In the genomic region with DNA sequence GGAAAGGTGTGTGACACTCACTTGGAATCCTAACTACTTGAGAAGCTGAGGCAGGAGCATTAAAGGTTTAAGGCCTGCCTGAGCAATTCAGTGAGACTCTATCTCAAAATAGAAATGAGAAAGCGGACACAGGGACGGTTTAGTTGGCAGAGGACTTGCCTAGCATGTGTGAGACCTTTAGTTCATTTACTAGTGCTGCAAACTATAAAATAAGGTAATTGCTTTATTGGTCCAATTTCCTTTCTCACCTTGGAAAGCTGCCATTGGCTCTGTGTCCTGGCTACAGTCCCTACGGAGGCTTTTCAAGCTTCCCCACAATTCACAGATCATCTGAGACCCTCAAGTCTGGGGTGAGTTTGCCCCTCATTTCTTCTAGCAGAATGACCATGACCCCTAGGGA, we compare ENCODE assay signal across 16 mouse cellular contexts.
A peak's percentile ranks its signal among the peaks of the same experiment; 100 is the strongest.
DNase-seq lines count a peak whose midpoint lies in the region; ATAC-seq and TF ChIP-seq lines count a peak whose summit lies in the region.
"Had no signal": no experiment of that assay in that cellular context is flagged by ENCODE, and none has a peak within 500 bp of the region (broad histone marks: within the 10 kb centered on the region; RNA-seq: fewer than 3 reads in every experiment).

No protein-coding gene starts in this region.

- H3K27ac ChIP-seq in forebrain, postnatal 0 days (ENCODE audit: low read depth, low read length) = no peak overlapping the region
- H3K27ac ChIP-seq in forebrain, embryonic 16.5 days (ENCODE audit: low read length) = no peak overlapping the region
- peak overlapping the region; percentile 86 for H3K27ac ChIP-seq in lung, embryonic 14.5 days (ENCODE audit: low read depth)
- H3K27ac ChIP-seq in limb, embryonic 15.5 days = peak overlapping the region; percentile 48; the same call in 1 of the 2 replicates
- H3K27ac ChIP-seq: heart, embryonic 15.5 days; hindbrain, embryonic 10.5 days; midbrain, embryonic 12.5 days had no signal

- no peak for TF ChIP-seq POLR2A in brain, embryonic 14.5 days (IDR thresholded peaks at IDR 0.05; ENCODE audit: borderline replicate concordance, extremely low read depth, insufficient read depth, insufficient read length, poor library complexity, severe bottlenecking)

- no peak overlapping the region for H3K4me3 ChIP-seq in forebrain, postnatal 0 days (ENCODE audit: low read depth, low read length)
- H3K4me3 ChIP-seq in forebrain, embryonic 16.5 days (replicated peaks; ENCODE audit: low read length) = no peak overlapping the region
- H3K4me3 ChIP-seq in lung, embryonic 14.5 days (ENCODE audit: low read depth, low read length) = no peak overlapping the region
- H3K4me3 ChIP-seq in limb, embryonic 15.5 days = no peak overlapping the region
- H3K4me3 ChIP-seq: erythroblast, embryonic 14.5 days; heart, embryonic 15.5 days; hindbrain, embryonic 10.5 days; midbrain, embryonic 12.5 days had no signal

- no peaks in the 10 kb centered on the region for H3K9me3 ChIP-seq in forebrain, postnatal 0 days (ENCODE audit: low read length)
- no peaks in the 10 kb centered on the region for H3K9me3 ChIP-seq in forebrain, embryonic 16.5 days (ENCODE audit: control insufficient read depth, low read length)
- H3K9me3 ChIP-seq in lung, embryonic 14.5 days (ENCODE audit: low read depth, low read length) = no peaks in the 10 kb centered on the region
- no peaks in the 10 kb centered on the region for H3K9me3 ChIP-seq in limb, embryonic 15.5 days
- H3K9me3 ChIP-seq: heart, embryonic 15.5 days; midbrain, embryonic 12.5 days had no signal

- whole genome bisulfite sequencing in forebrain, postnatal 0 days = 39% methylated on average over 3 of the region's 3 CpGs
- WGBS in forebrain, embryonic 16.5 days = 51% methylated on average over 3 of the region's 3 CpGs
- WGBS in lung, embryonic 14.5 days = 46% methylated on average over 3 of the region's 3 CpGs
- 33% methylated on average over 3 of the region's 3 CpGs for WGBS in limb, embryonic 15.5 days

- H3K9ac ChIP-seq in forebrain, postnatal 0 days = no peak overlapping the region
- H3K9ac ChIP-seq in forebrain, embryonic 16.5 days (replicated peaks; ENCODE audit: low read depth, low read length) = no peak overlapping the region
- no peak overlapping the region for H3K9ac ChIP-seq in lung, embryonic 14.5 days
- H3K9ac ChIP-seq in limb, embryonic 15.5 days = no peak overlapping the region
- H3K9ac ChIP-seq: heart, embryonic 15.5 days; midbrain, embryonic 12.5 days had no signal

- DNase-seq in forebrain, postnatal 0 days = peak; percentile 36
- DNase-seq in lung, embryonic 14.5 days = peak; percentile 29
- no peak for DNase-seq in lung, adult 18-20 months
- DNase-seq in brain, embryonic 14.5 days (ENCODE audit: low read depth) = peak; percentile 63
- DNase-seq: adrenal gland, adult 8-10 months; cerebellum, adult 9-10 months; kidney, postnatal 10 days; lung, postnatal 14 days; right cerebral cortex, postnatal 14 days had no signal

- no peak for ATAC-seq in forebrain, postnatal 0 days
- no peak for ATAC-seq in forebrain, embryonic 16.5 days
- ATAC-seq in lung, embryonic 14.5 days (ENCODE audit: insufficient read depth) = no peak
- no peak for ATAC-seq in limb, embryonic 15.5 days (ENCODE audit: insufficient number of reproducible peaks, low FRiP score, low TSS enrichment, low read depth)
- no peak for ATAC-seq in megakaryocyte progenitor cell, adult 5-6 weeks (replicated peaks; ENCODE audit: poor library complexity)

- 0 out of 2 replicates have a peak, but pooled peaks cover 3% of the 10 kb centered on the region for H3K4me1 ChIP-seq in forebrain, postnatal 0 days (ENCODE audit: insufficient read depth)
- H3K4me1 ChIP-seq in forebrain, embryonic 16.5 days (replicated peaks; ENCODE audit: control insufficient read depth, insufficient read depth, low read length) = peaks cover 17% of the 10 kb centered on the region
- H3K4me1 ChIP-seq in lung, embryonic 14.5 days (ENCODE audit: insufficient read depth) = no peaks in the 10 kb centered on the region
- peaks cover 27% of the 10 kb centered on the region for H3K4me1 ChIP-seq in limb, embryonic 15.5 days

- H3K27me3 ChIP-seq in forebrain, postnatal 0 days (ENCODE audit: insufficient read depth, low read length) = no peaks in the 10 kb centered on the region
- no peaks in the 10 kb centered on the region for H3K27me3 ChIP-seq in forebrain, embryonic 16.5 days (replicated peaks; ENCODE audit: control insufficient read depth, insufficient read depth, low read length)
- no peaks in the 10 kb centered on the region for H3K27me3 ChIP-seq in lung, embryonic 14.5 days (ENCODE audit: insufficient read depth, low read length)
- no peaks in the 10 kb centered on the region for H3K27me3 ChIP-seq in limb, embryonic 15.5 days
- H3K27me3 ChIP-seq: heart, embryonic 15.5 days; midbrain, embryonic 12.5 days had no signal

- H3K36me3 ChIP-seq in forebrain, postnatal 0 days (ENCODE audit: insufficient read depth) = no peaks in the 10 kb centered on the region
- H3K36me3 ChIP-seq in forebrain, embryonic 16.5 days (ENCODE audit: control insufficient read depth, insufficient read depth) = no peaks in the 10 kb centered on the region
- H3K36me3 ChIP-seq in lung, embryonic 14.5 days (ENCODE audit: insufficient read depth) = no peaks in the 10 kb centered on the region
- H3K36me3 ChIP-seq in limb, embryonic 15.5 days = no peaks in the 10 kb centered on the region
- H3K36me3 ChIP-seq: heart, embryonic 15.5 days; hindbrain, embryonic 10.5 days; midbrain, embryonic 12.5 days had no signal

- TF ChIP-seq CTCF in forebrain, postnatal 0 days (IDR thresholded peaks at IDR 0.05; ENCODE audit: low read depth) = no peak
- TF ChIP-seq CTCF in lung, embryonic 14.5 days (IDR thresholded peaks at IDR 0.05; ENCODE audit: low read depth) = no peak
- no peak for TF ChIP-seq CTCF in brain, embryonic 14.5 days (IDR thresholded peaks at IDR 0.05; ENCODE audit: borderline replicate concordance, extremely low read depth, insufficient read depth, insufficient read length)

- H3K4me2 ChIP-seq in forebrain, postnatal 0 days (ENCODE audit: low read depth) = no peak overlapping the region
- no peak overlapping the region for H3K4me2 ChIP-seq in forebrain, embryonic 16.5 days (ENCODE audit: low read length)
- H3K4me2 ChIP-seq in lung, embryonic 14.5 days = no peak overlapping the region
- no peak overlapping the region for H3K4me2 ChIP-seq in limb, embryonic 15.5 days
- H3K4me2 ChIP-seq: heart, embryonic 15.5 days; midbrain, embryonic 12.5 days had no signal

Comparison
In these comparisons a context has a peak if more than half of its experiments do, and no peak if none do; other contexts are left out.
1. DNase-seq: peak in forebrain, postnatal 0 days (single experiment), lung, embryonic 14.5 days (single experiment) and brain, embryonic 14.5 days (single experiment); none in lung, adult 18-20 months (0 of 2).
2. H3K27ac ChIP-seq: peak in lung, embryonic 14.5 days (single experiment) and limb, embryonic 15.5 days (single experiment); none in forebrain, postnatal 0 days (single experiment) and forebrain, embryonic 16.5 days (single experiment).